Mouse (Mus musculus): ENCODE results near the gene Lor. TPM values are rescaled to one million over a fixed set of nuclear protein-coding genes. Genes with fewer than 3 reads are reported as not detected.

Lor gene
- total RNA-seq (2023): not detected in 2 replicates

DNA sequence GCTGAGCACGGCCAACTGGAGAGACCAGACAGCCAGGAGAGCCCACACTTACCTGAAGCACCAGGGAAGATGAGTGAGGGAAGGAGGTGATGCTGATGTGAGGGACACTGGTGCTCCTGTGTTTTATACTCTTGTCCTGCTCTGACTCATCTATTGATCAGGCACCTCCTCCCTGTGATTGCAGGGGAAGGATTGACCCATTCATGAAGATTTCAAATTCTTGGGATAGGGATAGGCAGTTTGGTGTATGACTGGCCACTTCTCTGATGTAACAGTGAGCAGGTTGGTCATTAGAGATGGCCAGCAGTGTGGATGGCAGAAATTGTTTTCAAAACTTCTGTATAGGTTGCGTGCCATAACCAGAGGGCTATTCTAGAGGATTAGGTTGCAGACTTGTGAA, at the start of gene Lor:
Gene Lor (minus strand): TSS at position 101 of the 400 bp plus-strand sequence.

DNA sequence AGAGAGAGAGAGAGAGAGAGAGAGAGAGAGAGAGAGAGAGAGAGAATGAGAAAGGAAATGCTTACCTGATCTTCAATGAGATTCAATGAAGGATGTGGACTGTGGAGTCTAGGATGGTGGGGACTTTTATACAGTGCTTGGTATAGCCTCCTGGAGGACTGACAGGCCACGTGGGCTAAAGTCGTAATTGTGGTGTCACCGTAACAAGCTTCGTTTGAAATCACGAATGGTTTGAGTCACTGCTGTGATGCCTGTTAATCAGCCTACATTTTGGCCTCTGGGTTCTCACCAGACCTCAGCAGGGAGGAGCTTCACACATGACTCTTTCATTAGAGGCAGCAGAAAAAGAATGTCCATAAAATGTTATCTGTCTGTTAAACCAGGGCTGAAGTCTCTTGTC, 40.9 kb upstream of the Lor start, which contains the start of gene Prr9:
Gene Prr9 (minus strand): TSS at position 101 of the 400 bp plus-strand sequence.

Other genes with a start within 250 kb of the Lor start
- gene Pglyrp3, start 68.6 kb downstream of the Lor start, total RNA-seq (2023): not detected in 2 replicates
- gene Prr9, start 40.8 kb upstream of the Lor start, total RNA-seq (2023): not detected in 2 replicates
- gene Lelp1, start 59.6 kb upstream of the Lor start, total RNA-seq (2023): not detected in 2 replicates
- gene Sprr2a1, start 132.7 kb upstream of the Lor start, total RNA-seq (2023): not detected in 2 replicates
- not detected in 2 replicates for gene Sprr2a2, start 132.8 kb upstream of the Lor start, total RNA-seq (2023)
- gene Sprr2a3, start 202.3 kb upstream of the Lor start, total RNA-seq (2023): not detected in 2 replicates
- gene Sprr2b, start 233.5 kb upstream of the Lor start, total RNA-seq (2023): not detected in 2 replicates